Mouse (Mus musculus) hindlimb bud, embryonic 11.5 days (tissue): ENCODE data around the gene Evi2.

Experiments
- DNase-seq: peaks from one replicate; pipeline ENCODE4 v3.0.0-alpha.2; 2012; ENCODE audit warnings: low read depth, low spot score; ENCODE audit errors: extremely low spot score

Evi2 gene

DNA sequence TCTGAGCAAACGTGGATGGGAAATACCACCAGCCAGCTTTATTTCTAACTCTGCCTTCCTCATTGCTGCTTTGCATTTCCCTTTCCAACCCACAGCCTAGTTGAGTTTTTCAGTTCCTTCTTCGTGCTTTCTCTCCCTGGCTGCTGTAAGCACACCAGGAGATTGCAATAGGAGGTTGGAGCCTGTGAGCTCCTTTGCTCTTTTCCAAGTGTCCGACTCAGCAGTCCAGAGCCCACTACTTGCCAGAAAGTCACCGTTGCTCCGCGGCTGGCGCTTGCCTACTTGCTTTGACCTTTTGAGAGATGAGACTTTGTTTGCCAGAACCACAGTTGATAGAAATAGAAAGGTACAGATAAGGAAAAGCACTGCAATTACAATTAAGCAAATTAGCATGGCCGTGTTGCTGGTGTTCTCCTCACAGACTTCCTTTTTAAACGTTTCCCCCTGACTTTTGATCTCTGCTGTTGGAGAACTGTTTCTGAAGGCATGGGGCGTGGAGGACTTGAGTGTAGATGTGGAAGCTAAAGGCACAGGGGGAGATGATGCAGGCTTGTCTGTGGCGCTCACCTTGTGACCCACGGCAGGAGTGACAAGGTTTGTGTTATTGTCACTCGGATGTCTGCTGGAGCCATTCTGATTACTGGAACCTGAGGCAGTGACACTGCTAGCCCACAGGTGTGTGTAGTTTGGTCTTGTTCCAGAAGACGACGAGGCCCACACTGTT lies 3.2 kb downstream of the Evi2 start:
- DNase-seq: no peak

DNA sequence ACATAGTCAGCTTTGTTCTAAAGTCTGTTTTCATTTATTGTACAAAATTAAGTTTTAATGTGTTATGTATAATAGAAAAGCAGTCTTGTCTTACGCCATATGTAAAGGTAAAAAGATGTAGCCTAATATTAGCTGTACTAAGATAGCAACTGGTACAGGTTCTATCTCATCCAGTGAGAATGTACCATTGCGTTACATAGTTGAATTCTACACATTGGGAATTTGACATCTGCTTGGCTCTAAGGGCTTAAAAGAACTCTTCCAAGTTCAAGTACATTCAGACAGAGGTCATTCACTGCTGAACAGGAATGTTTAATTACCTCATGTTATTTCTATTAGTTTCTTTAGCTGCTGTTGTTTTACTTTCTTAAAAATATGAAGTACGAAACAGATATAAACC lies 3.8 kb downstream of the Evi2 start:
- no peak for DNase-seq

DNA sequence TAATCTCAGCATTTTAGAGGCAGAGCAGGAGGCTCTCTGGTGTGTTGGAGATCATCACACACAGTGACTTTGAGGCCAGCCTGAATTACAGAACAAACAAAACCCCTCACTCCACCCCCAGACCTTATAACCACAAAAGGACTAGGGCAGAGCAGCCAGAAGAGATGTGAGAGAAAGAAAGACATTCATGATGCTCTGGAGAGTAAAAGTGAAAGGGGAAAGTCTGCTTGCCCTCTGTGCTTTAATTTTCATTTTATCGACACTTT lies 6.1 kb downstream of the Evi2 start:
- DNase-seq: no peak

DNA sequence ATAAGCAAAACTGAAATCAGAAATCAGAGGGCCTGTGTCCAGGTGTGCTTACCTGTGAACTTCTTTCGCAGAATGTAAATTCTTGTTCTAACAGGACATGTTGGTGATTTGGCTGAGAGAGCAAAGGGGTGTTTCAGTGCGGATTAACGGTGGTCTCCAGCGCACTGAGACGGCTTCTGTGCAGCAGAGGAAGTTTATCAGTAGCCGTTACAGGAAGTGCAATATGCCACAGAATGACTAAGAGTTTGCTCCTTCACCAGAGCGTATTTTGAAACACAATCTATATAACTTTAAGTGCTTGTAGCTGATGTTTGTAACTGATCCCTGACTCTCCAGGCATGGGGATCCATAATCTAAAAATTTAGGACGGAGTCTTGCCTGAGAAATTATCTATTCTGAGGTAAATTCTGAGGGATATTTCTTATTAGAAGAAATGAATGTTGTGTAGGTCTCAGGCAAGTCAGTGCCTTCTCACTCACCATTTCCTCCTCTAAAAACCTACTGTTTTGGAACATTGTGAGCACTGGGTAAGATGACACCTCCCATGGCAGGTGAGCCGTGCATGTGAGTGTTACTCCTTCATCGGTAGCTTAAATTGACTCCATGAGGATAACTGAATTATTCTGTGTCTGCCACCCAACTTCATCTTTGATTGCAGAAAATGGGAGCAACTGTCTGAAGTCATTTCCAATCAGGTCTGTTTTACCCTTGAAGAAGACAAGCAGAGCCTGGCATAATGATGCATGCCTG lies 6.7 kb downstream of the Evi2 start, which contains the start of gene Evi2b:
Gene Evi2b, minus strand, starts transcription at position 203 of the 750 bp plus-strand sequence.
- no peak for DNase-seq

DNA sequence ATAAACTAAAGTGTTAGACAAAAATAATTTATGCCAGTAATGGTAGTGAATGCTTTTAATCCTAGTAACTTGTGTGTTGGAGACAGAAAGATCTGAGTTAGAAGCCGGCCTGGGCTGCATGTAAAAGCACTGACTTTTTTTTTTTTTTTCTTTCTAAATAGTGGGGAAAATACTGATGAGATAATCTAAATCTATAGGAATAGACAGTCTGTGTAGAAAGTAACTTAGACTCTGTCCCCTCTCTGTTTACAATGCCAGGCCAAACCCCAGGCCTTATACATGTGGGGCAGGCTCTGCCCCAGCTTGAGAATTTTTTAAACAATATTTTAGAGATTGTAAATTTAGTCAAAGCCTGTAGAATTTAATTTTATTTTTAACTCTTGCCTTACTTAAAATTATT lies 7.4 kb downstream of the Evi2 start:
- DNase-seq: no peak

DNA sequence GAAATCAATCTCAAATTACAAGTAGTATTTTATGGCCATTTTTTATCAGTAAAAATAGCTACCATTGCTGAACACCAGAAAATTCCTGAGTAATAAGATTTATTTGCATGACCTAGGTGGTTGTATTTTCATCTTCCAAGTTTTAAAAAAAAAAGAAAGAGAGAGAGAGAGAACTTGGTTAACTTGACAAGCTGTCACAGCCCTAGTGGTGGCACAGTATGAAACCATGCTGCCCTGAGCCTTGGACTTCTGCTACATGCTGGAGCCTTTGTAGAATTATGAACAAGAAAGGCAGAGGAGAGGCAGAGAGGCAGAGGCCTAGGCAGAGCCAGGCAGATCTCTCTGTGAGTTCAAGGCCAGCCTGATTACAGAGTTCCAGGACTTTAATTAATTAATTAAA lies 8.5 kb downstream of the Evi2 start:
- no peak for DNase-seq

GRCm38 (mm10) chr11:79520772-79521171 lies 9.6 kb downstream of the Evi2 start:
- DNase-seq: no peak

GRCm38 (mm10) chr11:79519878-79520291 lies 10.5 kb downstream of the Evi2 start:
- DNase-seq: no peak

DNA sequence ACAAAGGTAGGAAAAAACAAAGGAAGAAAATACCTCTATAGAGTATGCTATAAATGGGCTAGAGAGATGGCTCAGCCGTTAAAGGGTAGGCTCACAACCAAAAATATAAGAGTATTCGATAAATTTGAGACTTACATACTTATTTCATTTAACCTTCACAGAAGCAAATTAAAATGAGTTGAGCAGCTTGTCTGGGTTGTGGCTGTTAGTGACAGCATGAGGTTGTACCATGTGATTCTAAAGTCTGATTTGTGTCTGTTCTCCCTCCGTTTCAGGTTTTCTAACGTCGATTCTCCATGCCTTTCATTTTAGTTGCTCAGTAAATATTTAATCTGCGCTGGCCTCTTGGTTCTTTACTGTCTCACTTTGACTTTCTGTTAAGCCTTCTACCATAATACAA lies 11.1 kb downstream of the Evi2 start:
- no peak for DNase-seq

DNA sequence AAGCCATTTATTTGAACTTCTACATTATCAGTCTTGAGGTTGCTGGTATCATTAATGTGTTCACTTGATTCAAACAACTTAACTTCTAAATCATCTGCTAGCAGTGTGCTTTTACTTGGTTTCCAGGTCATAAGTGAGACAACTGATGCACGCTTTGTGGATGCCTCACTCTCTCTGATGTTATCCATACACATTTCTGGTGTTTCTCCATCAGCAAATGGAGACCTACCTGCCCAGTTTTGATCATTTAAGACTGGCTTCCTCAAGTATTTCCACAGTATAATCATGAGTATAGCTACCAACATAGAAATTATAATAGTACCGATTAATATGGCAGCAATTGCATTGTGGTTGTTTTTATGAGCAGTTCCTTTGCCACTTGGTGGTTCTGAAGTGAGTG lies 14.6 kb downstream of the Evi2 start:
- no peak for DNase-seq

DNA sequence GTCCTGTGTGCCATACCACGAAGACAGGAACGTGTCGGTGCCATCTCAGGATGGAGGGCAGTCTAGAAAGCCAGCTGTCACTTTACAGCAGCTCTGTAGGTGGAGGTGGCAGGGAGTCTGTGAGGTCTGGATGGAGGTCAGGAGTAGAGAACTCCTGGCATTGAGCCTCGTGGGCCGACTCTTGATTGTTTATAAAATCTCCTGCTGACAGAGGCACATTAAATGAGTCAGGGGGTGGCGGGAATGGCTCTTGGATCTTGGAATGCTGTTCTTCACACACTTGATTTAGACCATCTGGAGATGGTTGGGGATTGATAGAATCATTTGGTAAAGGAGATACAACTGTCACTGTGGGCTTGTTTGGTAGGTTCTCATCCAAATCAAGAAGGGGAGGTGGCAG lies 15.1 kb downstream of the Evi2 start:
- DNase-seq: no peak

- no peak for DNase-seq
These were observed 18.4 kb downstream of the Evi2 start for GRCm38 (mm10) chr11:79511970-79512369.

DNA sequence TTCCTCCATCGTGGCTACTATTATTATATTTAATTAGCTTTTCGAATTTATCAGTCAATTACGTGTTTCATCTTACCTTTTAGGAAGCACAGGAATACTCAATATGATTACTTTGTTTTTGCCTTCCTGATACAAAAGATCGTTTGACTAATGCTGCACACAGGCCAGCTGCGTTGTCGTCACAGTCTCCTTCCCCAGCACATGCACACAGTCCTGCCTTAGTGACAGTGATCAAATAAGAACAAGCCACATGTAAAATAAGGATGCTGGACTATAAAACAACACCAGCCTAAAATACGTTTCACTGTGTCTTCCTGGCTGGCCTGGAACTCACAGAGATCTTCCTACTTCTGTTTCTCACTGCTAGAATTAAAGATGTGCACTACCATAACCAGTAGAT lies 25.9 kb downstream of the Evi2 start:
- no peak for DNase-seq

DNA sequence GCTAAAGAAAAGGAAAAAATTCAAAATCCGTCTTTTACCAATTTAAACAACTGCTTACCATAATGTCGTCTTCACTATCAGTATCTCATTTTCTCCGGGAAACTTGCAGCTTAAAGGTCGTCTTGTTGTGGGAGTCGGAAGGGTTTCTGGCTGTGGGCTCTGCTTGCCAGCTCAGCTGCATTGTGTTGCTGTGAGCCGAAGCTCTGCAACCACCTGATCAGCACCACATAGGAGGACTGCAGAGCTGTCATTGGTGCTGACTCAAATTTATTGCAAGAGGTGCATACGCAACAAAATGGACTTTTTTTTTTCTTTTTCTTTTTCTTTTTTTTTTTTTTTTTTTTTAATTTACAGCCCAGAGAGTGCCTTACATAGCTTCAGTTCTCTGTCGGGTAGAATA lies 26.5 kb downstream of the Evi2 start, which contains the start of gene Omg:
Gene Omg, minus strand, starts transcription at position 240 of the 400 bp plus-strand sequence.
- DNase-seq: no peak

DNA sequence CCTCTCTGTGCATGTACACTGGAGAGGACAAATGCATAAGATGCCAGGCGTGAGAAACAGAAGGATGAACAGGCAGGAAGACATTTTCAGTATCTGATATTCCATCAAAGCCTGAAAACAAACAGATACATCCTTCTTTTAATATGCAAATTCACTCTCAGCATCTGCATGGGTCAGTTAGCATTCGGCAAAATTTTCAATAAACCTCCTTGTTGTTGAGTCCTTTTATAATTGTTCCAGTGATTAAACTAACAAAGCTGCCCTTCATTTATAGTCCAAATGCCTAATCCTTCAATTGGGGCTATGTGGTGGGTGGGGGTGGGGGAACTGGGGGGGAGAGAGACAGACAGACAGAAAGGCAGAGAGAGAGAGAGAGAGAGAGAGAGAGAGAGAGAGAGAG lies 27.5 kb downstream of the Evi2 start:
- no peak for DNase-seq

- no peak for DNase-seq
These were observed 35.2 kb downstream of the Evi2 start for GRCm38 (mm10) chr11:79494976-79495800.

GRCm38 (mm10) chr11:79484721-79485120 lies 45.7 kb downstream of the Evi2 start:
- no peak for DNase-seq

- no peak for DNase-seq
These were observed 46.4 kb downstream of the Evi2 start for GRCm38 (mm10) chr11:79483876-79484528.

GRCm38 (mm10) chr11:79483392-79483791 lies 47.0 kb downstream of the Evi2 start:
- DNase-seq: no peak

DNA sequence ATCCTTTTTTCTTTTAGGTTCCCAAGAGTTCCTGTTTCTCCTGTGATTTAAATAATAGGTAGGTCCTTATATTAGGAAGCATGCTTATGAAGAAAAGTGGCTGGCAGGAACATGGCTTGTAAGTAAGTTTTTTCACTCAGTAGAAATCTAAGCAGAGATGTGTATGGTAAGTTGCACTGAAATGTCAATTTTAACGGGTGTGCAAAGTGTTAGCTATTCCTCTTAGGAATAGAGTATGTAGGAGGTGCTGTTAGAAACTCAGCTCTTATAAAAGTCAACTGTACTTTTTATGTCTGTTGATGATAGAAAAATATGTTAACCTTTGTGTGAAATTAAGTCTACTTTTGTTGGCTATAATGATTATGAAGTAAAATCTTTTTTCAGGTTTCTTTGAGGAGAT lies 62.3 kb downstream of the Evi2 start:
- DNase-seq: no peak
